Mouse (Mus musculus): Measurements from ENCODE around the gene Unk. TPM values are rescaled to one million over a fixed set of nuclear protein-coding genes. Genes with fewer than 3 reads are reported as not detected.
A peak's percentile ranks its signal among the peaks of the same experiment; 100 is the strongest.

Gene Unk
- polyA plus RNA-seq, 1 experiment = 48.1 TPM

GRCm38 (mm10) chr11:116081081-116081480 is 51.0 kb downstream of the Unk start:
- no peak for TF ChIP-seq POLR2A (IDR thresholded peaks at IDR 0.05; ENCODE audit: borderline replicate concordance, insufficient read depth, low read length)
- peak; percentile 51; the same call in 1 of the 2 replicates for TF ChIP-seq CTCF (IDR thresholded peaks at IDR 0.05; ENCODE audit: borderline replicate concordance, insufficient read depth, low read depth, low read length)
- H3K27ac ChIP-seq (ENCODE audit: insufficient read depth, low read length) = no peak overlapping the region
- peak; percentile 73 to 76 for DNase-seq
- 49% methylated on average over 6 of the region's 6 CpGs for WGBS
- no peaks in the 10 kb centered on the region for H3K27me3 ChIP-seq (ENCODE audit: control insufficient read depth, insufficient read depth, low read length)
- no peak overlapping the region for H3K4me3 ChIP-seq (replicated peaks; ENCODE audit: insufficient read depth, low read depth, low read length)
- peaks cover 68% of the 10 kb centered on the region for H3K4me1 ChIP-seq (ENCODE audit: control insufficient read depth, insufficient read depth, low read length)

GRCm38 (mm10) chr11:116083096-116083672 is 53.1 kb downstream of the Unk start:
- DNase-seq = peak; percentile 44 to 61
- no peak overlapping the region for H3K27ac ChIP-seq (ENCODE audit: insufficient read depth, low read length)
- 47% methylated on average over 14 of the region's 14 CpGs for WGBS
- peaks cover 48% of the 10 kb centered on the region for H3K4me1 ChIP-seq (ENCODE audit: control insufficient read depth, insufficient read depth, low read length)
- no peaks in the 10 kb centered on the region for H3K27me3 ChIP-seq (ENCODE audit: control insufficient read depth, insufficient read depth, low read length)
- no peak overlapping the region for H3K4me3 ChIP-seq (replicated peaks; ENCODE audit: insufficient read depth, low read depth, low read length)
- TF ChIP-seq POLR2A (IDR thresholded peaks at IDR 0.05; ENCODE audit: borderline replicate concordance, insufficient read depth, low read length) (no peak), CTCF (IDR thresholded peaks at IDR 0.05; ENCODE audit: borderline replicate concordance, insufficient read depth, low read depth, low read length) (no peak)

GRCm38 (mm10) chr11:116084166-116084565 is 54.0 kb downstream of the Unk start:
- Histone ChIP-seq H3K27ac (ENCODE audit: insufficient read depth, low read length) (no peak overlapping the region), H3K27me3 (ENCODE audit: control insufficient read depth, insufficient read depth, low read length) (no peaks in the 10 kb centered on the region), H3K4me1 (ENCODE audit: control insufficient read depth, insufficient read depth, low read length) (peaks cover 40% of the 10 kb centered on the region), H3K4me3 (replicated peaks; ENCODE audit: insufficient read depth, low read depth, low read length) (no peak overlapping the region)
- WGBS = 91% methylated on average over 6 of the region's 6 CpGs
- no peak for TF ChIP-seq CTCF (IDR thresholded peaks at IDR 0.05; ENCODE audit: borderline replicate concordance, insufficient read depth, low read depth, low read length)
- no peak for TF ChIP-seq POLR2A (IDR thresholded peaks at IDR 0.05; ENCODE audit: borderline replicate concordance, insufficient read depth, low read length)
- peak in 1 of 2 experiments; percentile 13 for DNase-seq

- DNase-seq = peak; percentile 95 to 99
- 2% methylated on average over 41 of the region's 43 CpGs for WGBS
Measured at GRCm38 (mm10) chr11:116086258-116087193, 56.4 kb downstream of the Unk start, which contains the start of gene Wbp2. TSS of gene Wbp2 (minus strand) at chr11:116086995.

GRCm38 (mm10) chr11:116087194-116088130 is 57.3 kb downstream of the Unk start:
- no peaks in the 10 kb centered on the region for H3K27me3 ChIP-seq (ENCODE audit: control insufficient read depth, insufficient read depth, low read length)
- peaks cover 18% of the 10 kb centered on the region for H3K4me1 ChIP-seq (ENCODE audit: control insufficient read depth, insufficient read depth, low read length)
- H3K27ac ChIP-seq (ENCODE audit: insufficient read depth, low read length) = peak overlapping the region; percentile 62
- 2% methylated on average over 31 of the region's 31 CpGs for whole genome bisulfite sequencing
- H3K4me3 ChIP-seq (replicated peaks; ENCODE audit: insufficient read depth, low read depth, low read length) = peak overlapping the region; percentile 66
- peak; percentile 88 to 92 for DNase-seq
- TF ChIP-seq POLR2A (IDR thresholded peaks at IDR 0.05; ENCODE audit: borderline replicate concordance, insufficient read depth, low read length) (peak; percentile 56; the same call in 1 of the 2 replicates), CTCF (IDR thresholded peaks at IDR 0.05; ENCODE audit: borderline replicate concordance, insufficient read depth, low read depth, low read length) (peak; percentile 86)

More at GRCm38 (mm10) chr11:116086258-116087193, 56.4 kb downstream of the Unk start, which contains the start of gene Wbp2:
- peak within 1 kb of the TSS; percentile 90 for H3K27ac ChIP-seq (ENCODE audit: insufficient read depth, low read length)
- H3K4me3 ChIP-seq (replicated peaks; ENCODE audit: insufficient read depth, low read depth, low read length) = peak within 1 kb of the TSS; percentile 99
- H3K27me3 ChIP-seq (ENCODE audit: control insufficient read depth, insufficient read depth, low read length) = no peaks in the 10 kb centered on the region
- peaks cover 20% of the 10 kb centered on the region for H3K4me1 ChIP-seq (ENCODE audit: control insufficient read depth, insufficient read depth, low read length)
- no peak for TF ChIP-seq CTCF (IDR thresholded peaks at IDR 0.05; ENCODE audit: borderline replicate concordance, insufficient read depth, low read depth, low read length)
- peak; percentile 74; the same call in 1 of the 2 replicates for TF ChIP-seq POLR2A (IDR thresholded peaks at IDR 0.05; ENCODE audit: borderline replicate concordance, insufficient read depth, low read length)

GRCm38 (mm10) chr11:116088188-116088587 is 58.1 kb downstream of the Unk start:
- H3K4me3 ChIP-seq (replicated peaks; ENCODE audit: insufficient read depth, low read depth, low read length) = no peak overlapping the region
- no peak for TF ChIP-seq POLR2A (IDR thresholded peaks at IDR 0.05; ENCODE audit: borderline replicate concordance, insufficient read depth, low read length)
- no peak for TF ChIP-seq CTCF (IDR thresholded peaks at IDR 0.05; ENCODE audit: borderline replicate concordance, insufficient read depth, low read depth, low read length)
- peaks cover 14% of the 10 kb centered on the region for H3K4me1 ChIP-seq (ENCODE audit: control insufficient read depth, insufficient read depth, low read length)
- H3K27me3 ChIP-seq (ENCODE audit: control insufficient read depth, insufficient read depth, low read length) = no peaks in the 10 kb centered on the region
- 86% methylated on average over 8 of the region's 8 CpGs for WGBS
- H3K27ac ChIP-seq (ENCODE audit: insufficient read depth, low read length) = no peak overlapping the region
- DNase-seq = peak in 1 of 2 experiments; percentile 5

Measured in cerebellum, adult 2 months (tissue).